Mouse (Mus musculus) gastrocnemius, postnatal 36 days (tissue): ENCODE data around the gene 2210016L21Rik. TPM values are rescaled to one million over a fixed set of nuclear protein-coding genes. Genes with fewer than 3 reads are reported as not detected.
"Not testable (repeated sequence)": the region's sequence is repeated elsewhere in the genome, so short reads cannot be mapped to it uniquely, and the experiment has no call there.

Source experiments
- DNase-seq, 2 experiments: peaks; one replicate each; pipeline ENCODE4 v3.0.0; 2022
- intact Hi-C: fragments of 180-260 bp; cut with DNase I; formaldehyde crosslinking; loops from one replicate; pipeline ENCODE4 v1.15.1; 2025
- long read RNA-seq, 2 experiments: library from polyadenylated mRNA; stranded (forward); transcript quantifications; one replicate each; pipeline ENCODE4 v2.0.0; 2021
- total RNA-seq, 2 experiments: library from RNA; stranded (reverse); gene quantifications; 2 replicates each; pipeline ENCODE4 v1.2.3; 2021

The 2210016L21Rik gene
- 10 to 100 TPM; 19.2 to 23.1 TPM for total RNA-seq
- long read RNA-seq, experiment 1, transcript 2210016L21Rik-201 (6 exons, 2,607 nt), result major isoform, 29 of 31 reads
- long read RNA-seq, experiment 1, partial matches to known transcripts, result 0 of 31 reads
- long read RNA-seq, experiment 1, other reads (novel, unspliced or antisense), result 2 of 31 reads
- long read RNA-seq, experiment 2, transcript 2210016L21Rik-201 (6 exons, 2,607 nt), result major isoform, 32 of 40 reads
- long read RNA-seq, experiment 2, partial matches to known transcripts, result 1 of 40 reads
- long read RNA-seq, experiment 2, other reads (novel, unspliced or antisense), result 7 of 40 reads

GRCm38 (mm10) chr5:114942074-114942765 lies at the start of gene 2210016L21Rik:
2210016L21Rik (plus strand) TSS chr5:114942158.
- peak; percentile 61 to 71 for DNase-seq
- intact Hi-C loops, result no loop called here

- intact Hi-C loops, result no loop called here
- no peak for DNase-seq
These were observed 46.4 kb upstream of the 2210016L21Rik start for GRCm38 (mm10) chr5:114895542-114895941.

- intact Hi-C loops, result no loop called here
- peak in 1 of 2 experiments; percentile 24 for DNase-seq
These were observed 45.1 kb upstream of the 2210016L21Rik start, which contains the start of gene Oasl2 for GRCm38 (mm10) chr5:114896688-114897373. Oasl2 (plus strand) TSS chr5:114896936.

- intact Hi-C loops, result no loop called here
- DNase-seq, result peak; percentile 12 to 43
These were observed 44.6 kb upstream of the 2210016L21Rik start for GRCm38 (mm10) chr5:114897374-114897793.

- DNase-seq, result no peak
- intact Hi-C loops, result no loop called here
These were observed 43.1 kb upstream of the 2210016L21Rik start for GRCm38 (mm10) chr5:114898857-114899256.

- intact Hi-C loops, result no loop called here
- DNase-seq, result peak in 1 of 2 experiments; percentile 18
These were observed 39.5 kb upstream of the 2210016L21Rik start for GRCm38 (mm10) chr5:114902413-114902812.

GRCm38 (mm10) chr5:114908598-114909305 lies 33.2 kb upstream of the 2210016L21Rik start:
- no peak for DNase-seq
- intact Hi-C loops, result no loop called here

- intact Hi-C loops, result no loop called here
- no peak for DNase-seq
These were observed 28.3 kb upstream of the 2210016L21Rik start for GRCm38 (mm10) chr5:114913686-114914085.

GRCm38 (mm10) chr5:114914855-114915254 lies 27.1 kb upstream of the 2210016L21Rik start:
- intact Hi-C loops, result no loop called here
- DNase-seq, result no peak

- no peak for DNase-seq
- intact Hi-C loops, result no loop called here
These were observed 26.1 kb upstream of the 2210016L21Rik start for GRCm38 (mm10) chr5:114915854-114916253.

- no peak for DNase-seq
- intact Hi-C loops, result no loop called here
These were observed 25.2 kb upstream of the 2210016L21Rik start for GRCm38 (mm10) chr5:114916777-114917176.

- intact Hi-C loops, DNase-seq: not testable (repeated sequence)
These were observed 24.6 kb upstream of the 2210016L21Rik start for GRCm38 (mm10) chr5:114917357-114917756.

- intact Hi-C loops, result no loop called here
- DNase-seq, result no peak
These were observed 20.2 kb upstream of the 2210016L21Rik start for GRCm38 (mm10) chr5:114921551-114922365.

- DNase-seq, result no peak
- intact Hi-C loops, result no loop called here
These were observed 19.6 kb upstream of the 2210016L21Rik start for GRCm38 (mm10) chr5:114922366-114922731.

GRCm38 (mm10) chr5:114922998-114923473 lies 18.9 kb upstream of the 2210016L21Rik start, which contains the start of gene Oasl1:
Oasl1 (plus strand) TSS chr5:114923240.
- intact Hi-C loops, result no loop called here

GRCm38 (mm10) chr5:114926153-114926684 lies 15.7 kb upstream of the 2210016L21Rik start:
- intact Hi-C loops, result no loop called here
- DNase-seq, result no peak

More at GRCm38 (mm10) chr5:114922998-114923473, 18.9 kb upstream of the 2210016L21Rik start, which contains the start of gene Oasl1:
- peak; percentile 45 to 59 for DNase-seq

- no peak for DNase-seq
- intact Hi-C loops, result no loop called here
These were observed 15.2 kb upstream of the 2210016L21Rik start for GRCm38 (mm10) chr5:114926753-114927152.

GRCm38 (mm10) chr5:114931626-114932025 lies 10.3 kb upstream of the 2210016L21Rik start:
- DNase-seq, result no peak
- intact Hi-C loops, result no loop called here

- no peak for DNase-seq
- intact Hi-C loops, result no loop called here
These were observed 8.8 kb upstream of the 2210016L21Rik start for GRCm38 (mm10) chr5:114933206-114933605.
